Mouse (Mus musculus) liver, embryonic 14.5 days (tissue): ENCODE results near the gene Lrmda.

Experiments used
- CTCF ChIP-seq: IDR thresholded peaks from 2 replicates; pipeline ENCODE4 v1.5.1; 2016; ENCODE audit warnings: antibody characterized with exemption, low read depth, control low read depth
- EP300 ChIP-seq: IDR thresholded peaks from 2 replicates; pipeline ENCODE4 v1.6.1; 2016; ENCODE audit warnings: antibody characterized with exemption, low read depth

DNA sequence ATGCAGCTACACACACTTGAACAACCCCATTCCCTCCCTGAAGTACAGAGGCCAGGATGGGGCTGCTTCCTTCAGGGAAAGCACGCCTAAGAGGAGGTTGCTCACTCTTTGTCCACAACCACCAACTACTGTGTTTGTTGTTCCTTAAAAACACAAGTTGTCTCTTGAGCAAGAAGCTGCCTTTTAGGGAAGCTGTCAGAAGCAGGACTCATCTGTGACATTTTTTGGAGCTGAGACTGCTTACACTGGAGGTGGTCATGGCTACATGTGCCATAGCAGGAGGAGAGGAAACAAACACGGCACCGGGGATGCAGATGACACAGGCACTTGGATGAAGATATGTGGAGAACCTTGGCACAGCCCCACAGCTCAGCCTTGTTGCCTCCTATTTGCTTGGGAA, 65.9 kb downstream of the Lrmda start:
- TF ChIP-seq EP300 (no peak), CTCF (no peak)
